Mouse (Mus musculus) embryo, embryonic 10.5 days (tissue): ENCODE data around the gene Rbfox2.
"Not testable (repeated sequence)": the region's sequence is repeated elsewhere in the genome, so short reads cannot be mapped to it uniquely, and the experiment has no call there.

Source experiments
- DNase-seq: peaks from one replicate; pipeline ENCODE4 v3.0.0-alpha.2; 2015; ENCODE audit warnings: low spot score

The Rbfox2 gene

DNA sequence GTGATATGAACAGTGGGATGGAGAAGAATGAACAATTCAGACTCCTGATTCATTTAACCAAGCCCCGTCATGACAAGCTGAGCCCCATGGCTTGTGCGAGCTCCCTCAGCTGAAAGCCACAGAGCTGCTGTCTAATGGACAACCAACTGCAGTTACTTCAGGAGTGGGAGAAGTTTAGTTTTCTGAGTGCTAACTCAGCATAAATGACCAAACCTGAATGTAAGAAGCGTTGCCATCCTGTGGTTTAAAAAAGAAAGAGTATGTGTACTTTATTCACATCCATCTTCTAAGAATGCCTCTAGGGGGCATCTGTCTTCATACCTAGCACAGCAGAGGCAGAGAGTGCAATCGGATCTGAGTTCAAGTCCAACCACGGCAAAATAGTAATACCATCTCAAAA is 35.5 kb downstream of the Rbfox2 start:
- no peak for DNase-seq

DNA sequence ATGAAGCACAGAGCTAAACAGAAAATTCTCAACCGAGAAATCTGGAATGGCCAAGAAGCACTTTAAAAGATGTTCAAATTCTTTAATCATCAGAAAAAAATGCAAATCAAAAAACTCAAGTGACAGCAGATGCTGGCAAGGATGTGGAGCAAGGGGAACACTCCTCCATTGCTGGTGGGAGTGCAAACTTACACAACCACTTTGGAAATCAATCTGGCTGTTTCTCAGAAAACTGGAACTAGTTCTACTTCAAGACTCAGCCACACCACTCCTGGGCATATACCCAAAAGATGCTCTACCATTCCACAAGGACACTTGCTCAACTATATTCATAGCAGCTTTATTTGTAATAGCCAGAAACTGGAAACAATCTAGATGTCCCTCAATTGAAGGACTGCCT is 37.3 kb downstream of the Rbfox2 start:
- not testable (repeated sequence) for DNase-seq

GRCm38 (mm10) chr15:77268415-77268814 is 38.4 kb downstream of the Rbfox2 start:
- DNase-seq = no peak

GRCm38 (mm10) chr15:77265318-77265717 is 41.5 kb downstream of the Rbfox2 start:
- DNase-seq = peak; percentile 54

DNA sequence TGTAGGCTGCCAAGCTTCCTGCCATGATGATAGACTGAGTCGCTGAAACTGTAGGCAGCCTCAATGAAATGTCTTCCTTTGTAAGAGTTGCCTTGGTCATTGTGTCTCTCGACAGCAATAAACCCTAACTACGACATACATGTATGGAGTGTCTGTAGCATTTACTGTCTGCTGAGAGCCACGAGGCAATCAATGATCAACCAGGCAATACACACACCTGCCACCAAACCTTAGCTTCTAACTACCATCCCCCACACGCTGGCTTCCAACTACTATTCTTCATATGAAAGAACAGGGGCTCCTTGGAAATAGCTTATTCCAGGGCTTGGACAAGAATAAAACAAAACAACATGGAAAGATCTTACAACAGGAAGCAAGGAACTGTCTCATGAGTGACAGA is 42.5 kb downstream of the Rbfox2 start:
- no peak for DNase-seq

DNA sequence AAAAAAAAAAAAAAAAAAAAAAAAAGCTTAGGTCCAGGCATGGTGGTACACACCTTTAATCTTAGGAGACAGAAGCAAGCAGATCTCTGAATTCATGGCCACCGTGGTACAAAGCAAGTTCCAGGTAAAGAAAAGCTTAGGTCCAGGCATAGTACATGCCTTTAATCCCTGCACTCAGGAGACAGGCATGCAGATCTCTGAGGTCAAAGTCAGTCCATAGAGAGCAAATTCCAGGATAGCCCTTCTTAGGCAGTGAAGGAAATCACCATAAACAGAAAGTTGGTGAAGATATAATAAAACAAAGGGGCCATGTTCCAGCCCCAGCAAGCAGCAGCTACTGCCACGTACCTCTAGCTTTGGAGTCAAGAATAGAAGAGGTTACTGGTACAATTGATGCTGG is 44.0 kb downstream of the Rbfox2 start:
- DNase-seq = no peak

DNA sequence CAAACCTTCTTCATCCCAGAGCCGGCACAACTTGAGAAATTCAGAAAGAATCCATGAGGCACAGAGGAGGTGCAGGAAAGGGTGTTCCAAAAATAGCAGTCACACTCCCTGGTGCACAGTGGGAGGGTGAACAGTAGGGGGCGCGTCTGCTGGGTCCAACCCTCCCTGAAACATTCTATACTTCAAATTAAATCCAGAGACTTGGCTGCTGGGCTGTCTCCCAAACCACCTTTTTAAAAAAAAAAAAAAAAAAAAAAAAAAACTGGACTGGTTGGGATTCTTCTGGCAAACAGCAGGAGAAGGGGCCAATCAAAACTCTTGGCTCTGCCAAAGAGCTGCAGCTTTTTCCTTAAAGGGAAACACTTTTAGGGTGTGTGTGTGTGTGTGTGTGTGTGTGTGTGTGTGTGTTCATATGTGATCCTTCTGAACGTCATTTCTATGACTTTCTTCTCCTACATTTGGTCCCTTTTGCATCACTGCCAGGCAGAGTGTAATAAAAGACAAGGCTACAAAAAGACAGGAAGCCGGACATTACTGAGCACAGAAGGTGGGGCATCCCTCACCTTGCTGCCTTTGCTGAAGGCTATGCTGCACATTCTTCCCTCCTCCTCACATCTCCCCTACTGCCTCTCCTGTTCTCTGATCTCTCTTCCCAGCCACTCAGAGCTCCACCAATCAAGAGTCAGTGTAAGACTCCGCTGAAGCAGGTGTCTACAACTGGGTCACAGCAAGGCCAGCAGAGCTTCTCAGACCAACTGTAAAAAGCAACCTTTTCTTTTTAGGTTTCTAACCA is 49.2 kb downstream of the Rbfox2 start:
- DNase-seq = peak; percentile 74

DNA sequence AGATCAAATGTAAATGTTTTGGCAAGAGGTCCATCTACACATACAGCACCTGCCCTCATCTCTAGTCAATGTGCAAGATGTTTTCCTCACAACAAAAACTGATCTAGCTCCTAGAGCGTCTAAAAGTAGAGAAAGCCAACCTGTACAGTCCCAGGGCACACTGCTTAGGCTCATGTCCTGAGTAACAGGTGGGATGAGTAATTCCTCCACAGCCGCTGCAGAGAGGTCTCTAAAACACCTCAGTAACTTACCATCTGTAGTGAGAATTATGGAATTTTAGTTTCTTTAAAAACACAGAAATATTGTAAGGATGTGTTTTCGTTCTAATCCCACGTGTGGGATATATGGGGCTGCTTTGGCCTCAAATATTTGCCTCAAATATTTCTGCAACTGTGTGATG is 50.0 kb downstream of the Rbfox2 start:
- no peak for DNase-seq

GRCm38 (mm10) chr15:77254636-77255035 is 52.2 kb downstream of the Rbfox2 start:
- DNase-seq = peak; percentile 92

GRCm38 (mm10) chr15:77254128-77254527 is 52.7 kb downstream of the Rbfox2 start:
- DNase-seq = no peak

DNA sequence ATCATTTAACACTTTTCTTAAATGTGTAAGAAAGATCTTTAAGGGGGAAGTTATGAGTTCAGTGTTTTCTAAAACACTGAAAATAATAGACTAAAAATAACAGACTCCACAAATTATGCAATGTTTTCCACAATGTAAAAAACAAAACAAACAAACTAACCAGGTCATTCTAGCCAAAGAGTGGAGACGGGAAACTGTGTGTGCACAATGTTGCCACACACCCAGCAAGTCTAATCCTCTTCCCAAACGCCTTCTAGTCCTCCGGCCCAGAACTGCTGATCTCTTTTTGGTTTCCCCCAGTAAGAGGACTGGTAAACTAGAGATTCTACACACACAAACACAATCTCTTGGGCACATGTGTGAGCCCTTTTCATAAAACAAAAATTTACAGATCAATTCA is 55.1 kb downstream of the Rbfox2 start:
- DNase-seq = no peak

DNA sequence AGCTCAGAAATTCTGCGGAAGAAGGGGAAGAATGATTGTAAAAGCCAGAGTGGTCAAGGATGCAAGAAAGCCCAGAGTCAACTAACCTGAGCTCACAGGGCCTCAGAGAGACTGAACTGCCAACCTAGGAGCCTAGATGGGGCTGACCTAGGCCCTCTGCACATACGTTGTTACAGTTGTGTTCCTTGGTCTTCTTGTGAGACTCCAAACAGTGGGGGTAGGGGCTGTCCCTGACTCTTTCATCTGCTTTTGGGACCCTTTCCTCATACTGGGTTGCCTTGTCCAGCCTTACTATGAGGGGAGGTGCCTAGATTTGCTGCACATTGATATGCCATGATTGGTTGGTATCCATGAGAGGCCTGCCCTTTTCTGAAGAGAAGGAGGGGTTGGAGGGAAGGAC is 56.0 kb downstream of the Rbfox2 start:
- no peak for DNase-seq

DNA sequence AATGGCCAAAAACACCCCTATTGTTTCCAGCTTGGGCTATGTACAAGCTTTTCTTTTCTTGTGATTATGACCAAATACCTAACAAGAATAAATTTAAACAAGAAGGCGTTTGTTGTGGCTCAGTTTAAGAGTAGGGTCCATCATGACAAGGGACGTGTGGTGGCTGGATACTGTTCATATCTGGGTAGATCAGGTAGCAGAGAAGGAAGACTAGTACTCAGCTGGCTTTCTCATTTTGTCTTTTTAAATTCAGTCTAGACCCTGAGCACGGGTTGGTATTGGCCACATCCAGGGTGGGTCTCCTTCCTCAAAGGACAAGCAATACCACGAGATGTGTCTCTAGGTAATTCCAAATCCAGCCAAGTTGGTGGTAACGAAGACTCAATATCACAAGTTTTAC is 57.4 kb downstream of the Rbfox2 start:
- no peak for DNase-seq

DNA sequence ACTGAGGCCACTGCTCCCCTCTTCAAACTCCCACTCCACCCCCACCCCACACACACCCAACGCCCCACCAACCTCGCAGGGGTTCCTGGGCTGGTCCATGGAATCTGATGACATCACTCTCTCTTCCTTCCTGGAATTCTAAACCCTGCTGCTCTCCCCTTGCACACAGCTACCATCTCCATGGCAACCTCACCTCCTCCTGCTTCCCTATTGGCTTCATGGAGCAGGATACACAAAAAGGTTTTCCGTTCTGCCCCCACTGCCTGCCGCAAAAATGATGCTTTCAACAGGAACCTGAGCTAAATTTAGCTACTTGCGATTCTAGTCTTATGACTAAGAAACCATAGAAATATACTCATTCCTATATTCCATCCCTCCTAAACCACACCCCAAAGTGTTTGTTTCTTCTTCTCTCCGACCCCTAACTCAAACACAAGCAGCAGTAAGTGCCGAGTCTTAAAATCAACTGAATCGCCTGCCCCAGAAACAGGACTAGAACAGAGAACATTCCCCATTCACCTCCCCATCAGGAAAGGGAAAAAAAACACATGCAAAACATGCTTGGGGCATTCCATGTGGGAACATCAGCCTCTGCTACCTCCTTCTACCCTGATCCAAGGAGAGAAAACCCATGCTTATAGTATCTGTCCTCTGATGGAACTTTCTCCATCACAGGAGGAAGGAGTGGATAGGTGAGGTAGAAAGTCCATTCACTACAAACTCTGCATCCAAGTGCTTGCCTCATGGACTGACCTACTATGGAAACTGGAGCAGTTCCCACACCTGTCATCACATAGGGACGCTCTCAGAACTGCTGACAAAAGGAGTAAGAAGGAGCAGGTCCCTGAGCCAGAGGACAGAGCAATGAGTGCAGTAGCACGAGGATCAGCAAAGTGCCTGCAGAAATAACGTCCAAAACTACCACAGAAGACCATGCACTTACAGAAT is 61.1 kb downstream of the Rbfox2 start:
- peak; percentile 84 for DNase-seq

DNA sequence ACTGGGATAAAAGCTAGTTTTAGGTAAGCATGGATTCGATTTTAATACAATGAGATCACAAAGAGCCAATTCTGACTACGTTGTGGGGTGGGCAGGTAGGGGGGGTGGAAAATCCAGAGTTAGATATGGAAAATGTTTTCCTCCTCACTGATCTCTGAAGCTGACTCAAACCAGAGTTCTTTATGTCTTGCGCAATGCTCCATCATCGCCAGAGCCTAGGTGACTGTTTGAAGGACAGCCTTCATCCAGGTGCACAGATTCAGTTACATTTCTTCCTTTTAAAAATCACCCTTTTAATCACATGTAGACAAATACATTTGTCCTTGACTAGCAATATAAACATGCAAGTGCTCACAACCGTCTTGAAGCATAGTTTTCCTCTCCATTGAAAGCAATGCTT is 62.2 kb downstream of the Rbfox2 start:
- no peak for DNase-seq

DNA sequence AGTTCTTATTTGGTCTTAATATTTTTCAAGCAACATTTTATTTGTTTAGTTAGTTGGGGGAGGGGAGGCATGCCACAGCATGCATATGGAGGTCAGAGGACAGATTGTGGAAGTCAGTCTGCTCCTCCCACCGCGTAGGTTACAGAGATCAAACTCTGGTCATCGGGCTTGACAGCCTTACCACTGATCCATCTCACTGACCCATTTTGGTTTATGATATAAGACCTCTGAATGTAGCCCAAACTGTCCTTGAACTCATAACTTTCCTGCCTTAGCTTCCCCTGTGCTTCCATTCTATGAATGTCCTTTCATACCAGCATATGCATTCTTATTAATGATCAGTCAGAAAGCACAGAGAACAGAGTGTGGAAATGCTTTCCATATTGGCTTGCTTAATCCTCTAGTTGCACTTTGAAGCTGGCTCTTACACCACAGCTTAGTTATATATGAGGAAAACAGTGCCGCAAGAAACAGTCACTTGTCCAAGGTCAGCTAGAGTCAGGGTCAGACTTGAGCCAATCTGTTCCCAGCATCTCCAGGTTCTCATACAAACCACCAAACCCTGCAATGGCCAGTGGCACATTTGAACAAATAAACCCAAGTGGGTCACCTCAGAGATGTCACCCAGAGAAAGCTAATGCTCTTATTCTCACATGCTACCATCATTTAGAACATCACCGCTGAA is 62.8 kb downstream of the Rbfox2 start:
- DNase-seq = no peak

GRCm38 (mm10) chr15:77240607-77241006 is 66.2 kb downstream of the Rbfox2 start:
- DNase-seq = no peak

DNA sequence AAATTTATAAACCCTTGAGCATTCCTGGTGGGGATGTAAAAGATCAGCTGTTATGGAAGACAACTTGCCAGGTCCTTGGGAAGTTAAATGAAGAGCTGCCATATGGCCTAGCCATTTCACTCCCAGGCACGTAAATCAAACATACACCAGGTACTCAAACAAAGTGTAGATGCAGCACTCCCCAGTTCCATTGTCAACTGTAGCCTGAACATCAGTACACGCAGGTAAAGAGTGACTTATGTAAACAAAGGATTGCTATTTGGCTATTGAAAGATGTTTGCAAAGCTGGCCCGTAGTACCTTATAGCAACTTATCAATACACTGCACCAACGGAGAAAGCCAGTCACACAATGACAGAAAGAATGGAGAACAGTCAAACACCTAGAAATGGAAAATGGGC is 67.2 kb downstream of the Rbfox2 start:
- DNase-seq = no peak

GRCm38 (mm10) chr15:77237661-77238060 is 69.1 kb downstream of the Rbfox2 start:
- no peak for DNase-seq

- DNase-seq = no peak
Measured at GRCm38 (mm10) chr15:77236055-77236567, 70.7 kb downstream of the Rbfox2 start.

- no peak for DNase-seq
Measured at GRCm38 (mm10) chr15:77235551-77235950, 71.3 kb downstream of the Rbfox2 start.

DNA sequence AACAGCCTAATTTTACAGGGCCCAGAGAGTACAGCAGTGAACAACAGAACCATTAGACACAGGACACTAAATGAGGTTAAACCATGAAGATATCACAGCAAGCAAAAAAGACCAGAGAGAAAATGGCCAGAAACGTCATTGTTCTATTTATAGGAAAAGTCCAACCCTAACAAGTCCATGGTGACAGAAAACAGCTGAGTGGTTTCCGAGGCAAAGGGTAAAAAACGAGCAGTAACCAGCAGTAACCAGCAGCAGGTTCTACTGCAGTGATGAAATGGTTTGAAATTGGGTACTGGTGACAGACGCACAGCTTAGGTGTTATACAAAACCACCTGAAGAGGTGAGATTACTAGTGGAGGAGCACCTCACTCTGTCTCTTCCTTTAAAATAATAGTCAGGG is 72.5 kb downstream of the Rbfox2 start:
- no peak for DNase-seq
